Mouse (Mus musculus) small intestine, adult 2 months (tissue): ENCODE measurements around the gene Kctd19.

Experiments
- CTCF ChIP-seq: fragments of 200-500 bp; IDR thresholded peaks from 2 replicates; pipeline ENCODE4 v1.5.1; 2012; ENCODE audit warnings: low read depth, mild to moderate bottlenecking, control low read depth, inconsistent platforms, low read length, moderate library complexity, mixed read lengths; ENCODE audit not compliant: insufficient replicate concordance, insufficient read length; ENCODE audit errors: extremely low read depth
- POLR2A ChIP-seq: fragments of 200-500 bp; IDR thresholded peaks from 2 replicates; pipeline ENCODE4 v1.6.1; 2012; ENCODE audit warnings: low read depth, mild to moderate bottlenecking, control low read depth, inconsistent platforms, low read length, moderate library complexity

- TF ChIP-seq POLR2A (no peak), CTCF (no peak)
Measured at GRCm38 (mm10) chr8:105461085-105461803, 47.9 kb upstream of the Kctd19 start.
